Mouse (Mus musculus) left cerebral cortex, postnatal 4 days (tissue): ENCODE results near the gene Med4. TPM values are rescaled to one million over a fixed set of nuclear protein-coding genes. Genes with fewer than 3 reads are reported as not detected.

Experiments used
- DNase-seq: peaks from one replicate; pipeline ENCODE4 v3.0.0-alpha.2; 2022
- intact Hi-C: fragments of 180-260 bp; cut with DNase I; formaldehyde crosslinking; loops from one replicate; pipeline ENCODE4 v1.15.1; 2025
- total RNA-seq, 2 experiments: library from RNA; stranded (reverse); gene quantifications; 2 replicates each; pipeline ENCODE4 v1.2.3; 2021

The Med4 gene
- 10 to 100 TPM; 34.9 to 43.6 TPM for total RNA-seq

DNA sequence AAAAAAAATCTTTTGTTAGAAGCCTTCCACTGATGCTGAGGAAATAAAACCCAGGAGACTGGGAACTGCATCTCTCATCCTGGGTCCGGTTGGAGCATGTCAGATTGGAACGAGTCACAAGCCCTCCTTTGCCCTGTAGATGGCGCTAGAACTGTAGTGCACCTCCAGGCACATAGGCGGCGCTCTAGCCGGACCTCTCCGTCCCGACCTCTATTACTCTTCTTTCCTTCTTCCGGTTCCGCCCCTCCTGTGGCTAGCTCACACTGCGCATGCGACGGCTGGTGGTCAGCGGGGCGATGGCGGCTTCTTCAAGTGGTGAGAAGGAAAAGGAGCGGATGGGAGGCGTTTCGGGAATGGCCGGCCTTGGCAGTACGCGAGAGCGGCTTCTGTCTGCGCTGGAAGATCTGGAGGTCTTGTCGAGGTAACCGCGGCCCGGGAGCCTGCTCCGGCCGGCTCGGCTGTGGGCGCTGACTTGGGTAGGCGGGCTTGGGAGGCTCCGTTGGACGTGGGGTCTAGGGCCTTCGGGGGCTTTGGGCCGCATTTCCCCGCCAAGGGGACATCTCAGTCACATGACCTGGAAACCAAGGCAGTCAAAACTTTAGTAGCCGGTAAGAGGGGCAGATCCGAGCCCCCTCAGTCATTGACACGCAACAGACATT lies at the start of gene Med4:
Gene Med4, plus strand, starts transcription at position 261 of the 659 bp plus-strand sequence.
- DNase-seq: peak; percentile 96
- intact Hi-C loops: no loop called here

DNA sequence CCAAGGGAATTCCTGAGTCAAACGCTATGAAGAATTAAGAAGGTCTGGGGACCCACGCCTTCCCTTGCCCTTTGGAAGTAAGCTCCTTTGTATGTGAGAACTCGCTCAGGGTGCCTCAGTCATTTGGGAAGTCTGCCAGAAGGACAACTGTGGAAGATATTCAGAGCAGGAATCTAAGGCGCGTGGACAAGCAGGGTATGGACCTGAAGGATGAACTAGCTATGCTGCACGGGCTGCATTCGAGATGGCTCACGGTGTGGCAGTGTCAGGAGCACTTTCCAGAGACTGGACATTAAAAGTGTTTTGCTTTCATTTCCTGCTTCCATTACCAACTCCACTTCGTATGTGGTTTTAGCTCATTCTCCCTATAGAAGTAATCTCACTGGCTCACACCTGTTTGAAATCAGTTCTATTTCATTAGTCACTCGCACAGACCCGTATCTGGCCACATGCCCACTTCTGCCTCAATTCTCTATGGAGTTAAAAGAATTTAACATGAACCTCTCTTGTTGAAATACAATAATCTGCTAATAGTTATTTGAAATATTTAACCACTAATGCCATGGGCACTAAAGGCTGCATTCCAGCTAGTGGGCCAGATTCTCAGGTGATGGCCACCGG lies 49.2 kb upstream of the Med4 start:
- intact Hi-C loops: no loop called here

DNA sequence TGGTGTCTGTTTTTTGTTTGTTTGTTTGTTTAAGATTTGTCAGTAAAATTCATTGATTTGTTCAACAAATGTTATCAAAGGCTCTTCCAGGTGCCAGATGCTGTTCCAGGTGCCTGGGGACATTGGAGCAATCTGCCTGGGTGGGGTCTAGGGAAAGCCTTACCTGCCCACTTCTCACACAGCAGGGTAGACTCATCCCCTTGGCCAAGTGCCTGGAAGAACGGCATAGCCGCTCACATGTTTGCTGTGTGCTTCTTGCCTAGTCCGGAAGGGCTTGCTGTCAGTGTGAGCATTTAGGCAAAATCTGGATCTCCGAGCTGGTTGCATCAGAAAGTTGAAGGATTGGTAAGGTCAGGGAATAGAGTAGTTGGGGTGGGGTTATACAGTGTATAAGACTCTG lies 47.6 kb upstream of the Med4 start:
- intact Hi-C loops: no loop called here
- DNase-seq: peak; percentile 31

More for the DNA sequence above, 49.2 kb upstream of the Med4 start:
- DNase-seq: no peak

DNA sequence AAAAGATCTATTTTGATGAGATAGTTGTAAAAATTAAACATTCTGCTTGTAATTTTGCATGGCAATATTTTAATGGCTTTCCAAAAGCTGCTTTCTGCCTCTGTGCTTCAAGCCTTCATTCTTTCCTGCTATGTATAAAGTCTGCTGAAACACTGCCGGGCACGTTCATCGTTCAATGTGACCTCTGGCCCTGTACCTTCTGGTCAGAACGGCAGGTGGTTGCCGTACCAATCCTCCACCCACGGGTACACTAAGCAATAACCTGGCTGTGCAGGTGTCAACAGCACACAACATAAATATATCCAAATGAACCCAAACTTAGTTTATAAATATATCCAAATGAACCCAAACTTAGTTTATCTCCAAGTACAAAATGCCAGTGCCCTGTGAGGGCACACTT lies 42.1 kb upstream of the Med4 start:
- DNase-seq: no peak
- intact Hi-C loops: no loop called here

DNA sequence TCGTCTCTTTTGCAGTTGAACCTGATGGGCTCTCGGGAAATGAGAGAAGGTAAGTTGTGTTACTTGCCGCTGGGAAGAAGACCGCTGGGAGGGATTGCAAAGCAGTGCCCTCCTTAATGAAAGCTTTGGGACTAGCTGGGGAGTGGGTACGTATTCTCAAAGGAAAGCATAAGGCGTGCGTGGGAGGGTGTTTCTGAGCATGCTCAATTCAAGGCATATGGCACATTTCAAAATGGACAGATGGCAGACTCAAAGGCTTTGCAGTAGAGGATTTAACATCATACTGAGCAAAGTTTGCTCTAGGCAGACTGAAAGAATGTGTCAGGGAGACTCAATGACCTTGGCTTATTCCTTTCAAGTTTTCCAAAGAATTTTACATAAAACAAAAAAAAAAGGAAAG lies 40.3 kb upstream of the Med4 start:
- intact Hi-C loops: no loop called here
- peak; percentile 45 for DNase-seq

DNA sequence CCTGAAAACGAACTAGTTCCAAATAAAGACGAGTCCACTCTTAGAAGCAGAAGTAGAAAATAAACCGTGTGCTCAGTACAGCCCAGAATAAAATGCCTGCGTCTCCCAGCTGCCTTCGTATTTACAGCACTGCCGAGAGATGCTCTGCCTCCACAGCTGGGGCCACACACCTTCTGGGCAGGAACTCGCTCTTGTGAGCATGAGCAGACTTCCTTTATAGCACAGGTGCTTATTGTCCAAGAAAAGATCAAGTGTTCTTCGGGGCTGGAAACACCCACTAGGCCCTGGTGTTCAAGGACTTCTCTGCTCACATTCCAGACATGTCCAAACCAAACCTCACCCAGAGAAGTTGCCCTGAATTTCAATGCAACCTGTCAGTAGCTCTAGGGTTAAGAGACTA lies 39.2 kb upstream of the Med4 start:
- intact Hi-C loops: no loop called here
- no peak for DNase-seq

DNA sequence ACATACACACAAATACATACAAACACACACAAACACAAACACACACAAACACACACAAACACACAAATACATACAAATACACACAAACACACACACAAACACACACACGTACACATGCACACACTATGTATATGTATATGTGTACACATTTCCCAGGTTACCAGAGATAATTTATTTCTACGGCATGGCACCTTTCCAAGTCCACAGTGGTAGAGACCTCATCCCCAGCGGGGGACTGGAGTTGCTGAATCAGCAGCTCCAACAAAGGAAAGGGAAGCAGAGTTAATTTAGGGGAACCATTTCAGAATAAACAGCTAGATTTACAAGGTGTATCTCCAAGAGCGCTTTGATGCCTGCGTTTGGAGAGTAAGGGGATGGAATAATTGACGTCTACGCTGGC lies 37.6 kb upstream of the Med4 start:
- peak; percentile 37 for DNase-seq
- intact Hi-C loops: no loop called here

DNA sequence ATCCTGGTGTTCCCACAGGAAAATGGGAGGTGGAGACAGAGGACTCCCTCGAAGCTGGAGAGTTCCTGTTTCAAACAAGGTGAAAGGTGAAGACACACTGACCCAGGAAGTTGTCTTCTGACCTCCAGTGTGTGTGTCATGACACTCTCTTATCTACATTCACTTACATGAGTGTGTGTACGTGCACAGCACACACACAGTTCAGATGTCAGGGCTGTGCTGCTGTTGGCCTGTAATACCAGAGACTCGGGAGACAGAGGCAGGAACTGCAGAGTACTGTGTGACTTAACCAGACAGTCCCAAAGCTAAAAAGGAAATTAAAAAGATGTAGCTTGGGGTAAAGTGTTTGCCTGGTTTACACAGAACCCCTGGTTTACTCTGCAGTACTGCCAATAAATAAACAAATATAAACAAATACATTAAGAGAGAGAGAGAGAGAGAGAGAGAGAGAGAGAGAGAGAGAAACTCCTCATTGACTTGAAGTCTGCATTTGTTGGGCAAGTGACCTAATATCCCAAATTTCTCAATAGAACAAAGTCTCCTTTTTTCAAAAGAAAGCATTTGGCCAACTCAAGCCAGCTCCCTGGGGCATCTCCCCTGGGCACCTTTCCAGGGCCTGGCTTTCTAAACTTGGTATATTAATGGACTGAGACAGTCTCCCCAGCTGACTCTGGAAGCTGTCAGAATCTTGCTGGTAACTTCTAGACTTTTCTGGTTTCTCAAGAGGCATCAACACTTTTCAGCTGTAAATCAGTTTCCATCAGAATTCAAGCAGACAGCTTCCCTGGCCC lies 36.0 kb upstream of the Med4 start:
- peak; percentile 88 for DNase-seq
- intact Hi-C loops: no loop called here

DNA sequence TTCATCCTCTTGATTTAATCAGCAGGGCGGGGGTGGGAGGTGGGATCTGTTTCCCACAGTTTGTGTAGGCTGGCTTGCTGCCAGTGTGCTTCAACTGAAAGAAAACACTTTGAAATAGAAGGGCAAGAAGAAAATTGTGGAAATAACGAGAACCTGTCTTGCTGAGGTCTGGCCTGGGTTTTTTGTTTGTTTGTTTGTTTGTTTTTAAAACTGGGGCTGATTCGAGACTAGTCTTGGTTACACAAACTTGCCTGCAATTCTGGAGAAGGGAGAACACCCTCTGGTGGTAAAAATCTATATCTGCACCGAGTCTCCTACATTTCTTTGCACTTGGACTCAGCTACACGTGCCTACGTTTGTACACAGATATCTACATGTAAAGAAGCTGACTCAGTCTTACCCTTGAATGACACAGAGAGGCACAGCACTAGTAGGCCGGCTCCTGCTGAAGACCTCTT lies 35.2 kb upstream of the Med4 start:
- DNase-seq: peak; percentile 41
- intact Hi-C loops: no loop called here

DNA sequence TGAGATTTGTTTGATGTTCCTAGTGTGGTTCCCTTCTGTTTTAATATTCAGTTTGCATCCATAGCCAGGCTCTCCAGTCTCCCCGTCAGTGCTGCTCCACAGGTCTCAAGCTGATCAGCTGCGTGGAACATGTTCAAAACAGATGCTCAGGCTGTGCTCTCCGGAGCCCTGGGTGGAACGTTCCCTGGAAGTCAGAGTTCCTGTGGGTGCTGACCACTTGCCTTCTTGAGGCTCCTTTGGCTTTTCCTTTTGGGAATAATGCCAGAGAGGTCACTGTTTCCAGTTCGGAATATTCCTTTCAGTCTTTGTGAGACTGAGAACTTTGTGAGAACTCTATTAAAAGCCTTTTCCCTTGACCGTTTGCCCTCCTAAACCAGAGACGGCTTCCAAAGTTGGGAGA lies 34.3 kb upstream of the Med4 start:
- DNase-seq: no peak
- intact Hi-C loops: no loop called here

DNA sequence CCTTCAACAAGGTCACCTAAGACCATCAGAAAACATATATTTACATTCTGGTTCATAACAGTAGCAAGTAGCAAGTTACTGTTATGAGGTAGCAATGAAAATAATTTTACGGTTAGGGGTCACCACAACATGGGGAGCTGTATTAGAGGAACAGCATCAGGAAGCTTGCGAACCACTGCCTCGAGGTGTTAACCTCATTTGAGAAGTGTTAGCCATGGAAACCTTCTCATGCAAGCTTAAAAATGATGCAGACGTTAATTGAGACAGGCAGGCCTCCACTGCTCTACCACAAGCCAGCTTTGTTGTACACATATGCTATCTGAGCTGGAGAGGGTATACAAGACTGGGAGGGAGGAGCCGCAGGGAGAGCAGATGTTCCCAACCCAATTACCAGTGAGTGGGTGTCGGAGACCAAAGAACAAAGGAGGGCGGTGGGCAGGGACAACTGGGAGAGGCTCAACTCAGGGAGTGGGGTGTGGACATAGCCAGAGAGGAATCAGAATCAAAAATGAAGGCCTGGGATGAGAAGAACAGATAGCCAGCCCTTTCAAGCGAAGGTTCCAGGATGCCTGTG lies 33.4 kb upstream of the Med4 start:
- DNase-seq: peak; percentile 41
- intact Hi-C loops: no loop called here

DNA sequence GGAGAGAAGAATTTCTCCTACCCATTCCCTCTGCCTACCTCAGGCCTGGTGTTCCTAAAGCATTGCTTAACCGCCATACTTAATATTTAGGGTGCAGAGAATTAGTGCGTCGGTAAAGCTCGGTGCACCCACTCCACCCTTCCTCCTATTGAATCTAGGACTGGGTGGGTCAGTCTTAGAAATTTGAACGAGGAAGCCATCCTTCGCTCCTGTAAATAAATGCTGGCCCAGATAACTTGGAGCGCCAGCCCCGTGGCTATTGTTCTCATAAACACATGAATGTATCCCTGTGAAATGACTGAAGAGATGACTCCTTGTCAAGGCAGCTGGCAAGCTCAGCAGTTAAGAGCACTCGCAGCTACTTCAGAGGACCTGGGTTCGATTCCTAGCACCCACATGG lies 32.7 kb upstream of the Med4 start:
- no peak for DNase-seq
- intact Hi-C loops: no loop called here

DNA sequence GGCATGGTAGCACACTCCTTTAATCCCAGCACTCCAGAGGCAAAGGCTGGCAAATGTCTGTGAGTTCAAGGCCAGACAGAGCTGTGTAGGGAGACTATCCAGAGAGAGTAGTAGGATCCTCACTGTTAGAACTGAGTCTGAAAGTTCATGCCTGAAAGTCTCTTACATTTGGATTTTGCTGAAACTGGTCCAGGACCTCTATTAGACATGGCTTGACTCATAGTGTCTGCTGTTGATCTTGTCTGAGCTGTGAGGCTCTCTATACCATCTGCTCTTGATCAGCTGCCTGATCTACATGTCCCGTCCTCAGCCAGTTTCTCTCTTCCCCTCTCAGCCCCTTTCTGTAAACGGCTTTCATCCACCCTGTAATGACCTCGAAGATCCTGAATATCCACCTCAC lies 31.5 kb upstream of the Med4 start:
- no peak for DNase-seq
- intact Hi-C loops: no loop called here

DNA sequence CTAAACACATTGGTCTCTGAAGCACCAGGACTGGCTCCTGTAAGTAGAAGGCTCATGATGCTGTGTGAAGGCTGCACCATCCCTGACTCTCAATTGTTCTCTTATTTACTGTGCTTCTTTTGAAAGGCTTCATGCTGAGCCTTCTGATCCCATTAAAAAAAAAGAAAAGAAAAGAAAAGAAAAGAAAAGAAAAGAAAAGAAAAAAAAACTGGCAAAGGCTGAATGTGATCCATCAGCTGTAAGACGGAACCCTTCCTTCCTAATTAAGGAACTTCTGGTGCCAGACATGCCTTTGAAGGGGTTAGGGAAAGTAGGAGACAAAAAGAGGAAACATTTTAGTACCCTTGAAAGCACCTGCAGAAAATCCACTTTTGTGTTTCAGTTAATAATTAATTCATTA lies 30.1 kb upstream of the Med4 start:
- intact Hi-C loops: no loop called here

DNA sequence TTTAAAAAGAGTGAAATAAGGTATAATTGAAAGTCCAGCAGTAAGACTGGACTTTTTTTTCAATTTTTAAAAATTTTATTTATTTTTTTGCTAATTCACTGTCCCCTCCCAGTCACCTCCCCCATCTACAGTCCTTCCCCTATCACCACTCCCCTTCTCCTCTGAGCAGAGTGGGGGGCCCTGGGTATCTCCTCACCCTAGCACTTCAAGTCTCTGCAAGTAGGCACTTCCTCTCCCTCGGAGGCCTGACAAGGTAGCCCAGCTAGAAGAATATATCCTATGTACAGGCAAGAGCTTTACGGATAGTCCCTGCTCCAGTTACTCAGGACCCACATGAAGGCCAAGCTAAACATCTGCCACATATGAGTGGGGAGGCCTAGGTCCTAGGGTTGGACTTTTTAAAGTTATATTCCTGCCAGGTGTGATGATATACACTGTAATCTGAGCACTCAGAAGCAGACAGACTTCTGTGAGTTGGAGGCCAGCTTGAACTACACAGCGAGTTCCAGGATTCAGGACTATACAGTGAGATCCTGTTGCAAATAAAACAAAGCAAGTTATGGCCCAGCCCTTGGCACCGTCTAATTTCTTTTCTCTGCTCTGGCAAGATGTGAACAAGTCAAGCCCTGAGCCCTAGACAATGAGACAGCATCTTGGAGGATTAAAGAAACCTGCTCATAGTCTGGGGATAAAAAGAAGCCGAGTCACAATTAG lies 26.2 kb upstream of the Med4 start:
- no peak for DNase-seq
- intact Hi-C loops: no loop called here

More for the DNA sequence above, 30.1 kb upstream of the Med4 start:
- no peak for DNase-seq

DNA sequence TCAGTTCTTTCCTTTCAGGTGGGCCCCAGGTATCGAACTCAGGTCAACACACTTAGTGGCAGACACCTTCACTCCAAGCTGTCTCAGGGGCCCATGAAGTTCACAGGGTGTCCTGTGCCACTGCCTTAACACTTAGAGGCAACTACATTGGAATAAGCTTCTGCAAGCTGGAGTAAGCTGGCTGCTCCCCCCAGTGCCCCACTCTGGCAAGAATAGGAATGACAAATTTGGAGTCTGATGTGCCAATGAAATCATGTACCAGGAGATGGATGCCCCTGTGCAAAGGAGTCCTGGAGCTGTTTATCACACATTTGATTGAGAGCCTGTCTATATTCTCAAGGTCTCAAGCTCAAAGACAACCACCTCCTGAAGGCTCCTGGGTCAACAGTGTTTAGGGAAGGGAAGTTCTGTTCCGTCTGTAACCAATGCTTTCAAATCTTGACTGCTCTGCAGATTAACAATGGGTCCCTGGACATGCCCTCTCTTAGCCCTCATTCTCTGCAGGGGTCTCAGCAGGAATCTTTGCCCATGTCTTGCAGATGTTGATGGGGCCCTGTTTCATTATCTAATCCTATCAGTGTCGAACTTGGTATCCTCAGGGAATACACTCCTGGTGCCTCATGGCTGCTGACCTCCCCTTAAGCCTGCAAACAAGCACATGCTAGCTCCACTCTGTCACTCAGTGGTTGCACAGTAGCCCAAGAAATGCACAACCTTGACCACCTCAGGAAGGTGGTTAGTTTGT lies 25.3 kb upstream of the Med4 start:
- DNase-seq: no peak
- intact Hi-C loops: no loop called here

DNA sequence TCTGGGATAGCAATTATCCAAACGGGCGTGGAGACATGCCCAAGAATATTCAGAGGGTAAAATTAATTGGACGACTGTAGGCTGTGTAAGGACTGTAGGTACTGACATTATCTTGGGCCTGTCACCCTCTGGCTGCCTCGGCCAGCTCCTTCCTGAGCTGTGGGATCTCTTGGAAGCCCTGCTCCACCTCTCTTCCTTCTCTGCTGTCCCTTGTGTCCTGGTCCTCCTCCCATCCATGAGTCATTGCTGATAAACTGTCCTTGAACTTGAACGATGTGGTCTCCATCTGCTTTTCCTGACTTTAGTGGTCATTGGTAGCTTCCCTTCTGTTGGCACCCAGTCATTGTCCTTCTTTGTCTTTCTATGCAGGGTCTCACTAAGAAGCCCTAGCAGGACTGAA lies 23.2 kb upstream of the Med4 start:
- intact Hi-C loops: no loop called here
- DNase-seq: no peak

DNA sequence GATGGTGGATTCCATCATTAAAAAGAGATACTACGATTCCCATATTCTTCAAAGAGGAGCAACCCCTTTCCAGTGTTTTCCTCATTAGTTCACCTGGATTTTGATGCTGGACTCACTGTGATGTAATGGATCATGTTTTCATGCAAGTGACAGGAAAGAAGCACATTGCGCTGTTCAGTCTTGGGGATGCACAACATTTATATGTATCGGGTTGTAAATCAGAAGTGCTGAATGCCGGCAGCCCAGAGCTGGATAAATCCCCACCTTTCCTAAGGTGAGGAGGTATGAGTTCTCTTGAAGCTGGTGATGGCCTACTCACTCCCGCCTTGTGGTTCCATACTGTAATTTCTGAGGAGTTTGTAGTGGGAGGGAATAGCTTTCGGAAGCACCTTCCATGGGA lies 16.5 kb upstream of the Med4 start:
- intact Hi-C loops: no loop called here
- DNase-seq: no peak

DNA sequence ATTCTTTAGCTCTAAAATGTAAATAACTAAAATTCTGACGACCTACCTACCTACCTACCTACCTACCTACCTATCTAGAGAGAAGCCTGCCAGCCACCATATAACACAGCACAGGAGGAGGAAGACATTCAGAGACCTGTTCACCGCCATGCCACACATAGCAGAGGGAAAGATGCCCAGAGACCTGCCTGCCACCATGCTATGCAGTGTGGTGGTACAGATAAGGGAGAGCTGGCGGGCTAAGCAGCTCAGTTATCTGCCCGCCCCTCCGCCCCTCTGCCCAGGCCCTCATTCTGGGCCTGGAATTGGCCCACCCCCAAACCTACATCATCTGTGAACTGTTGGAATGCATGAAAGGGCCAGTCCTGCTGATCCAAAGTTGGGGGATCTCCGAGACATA lies 15.7 kb upstream of the Med4 start:
- DNase-seq: no peak
- intact Hi-C loops: no loop called here

DNA sequence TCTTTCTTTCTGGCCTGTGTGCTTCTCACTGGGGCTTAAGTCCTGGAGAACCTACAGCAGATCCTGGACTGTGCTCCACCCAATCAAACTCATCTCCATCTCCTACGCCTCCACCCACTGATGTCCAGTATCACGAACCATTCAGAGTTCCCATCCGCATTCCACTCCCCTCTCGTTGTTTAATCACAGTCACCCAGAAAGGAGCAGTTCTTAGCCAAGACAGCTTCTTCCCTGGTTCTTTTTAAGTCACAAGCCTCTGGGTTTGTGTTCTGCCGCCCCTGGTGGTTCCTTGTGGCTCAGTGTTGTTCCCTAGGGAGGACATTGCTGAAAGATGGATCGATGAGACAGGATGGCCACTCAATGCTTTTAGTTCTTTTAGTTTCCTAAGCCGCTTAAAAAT lies 14.1 kb upstream of the Med4 start:
- DNase-seq: no peak
- intact Hi-C loops: no loop called here
